Mouse (Mus musculus): ENCODE data around the gene Pak4. TPM values are rescaled to one million over a fixed set of nuclear protein-coding genes. Genes with fewer than 3 reads are reported as not detected.

The Pak4 gene
- polyA plus RNA-seq, 1 experiment, result 21.3 TPM

DNA sequence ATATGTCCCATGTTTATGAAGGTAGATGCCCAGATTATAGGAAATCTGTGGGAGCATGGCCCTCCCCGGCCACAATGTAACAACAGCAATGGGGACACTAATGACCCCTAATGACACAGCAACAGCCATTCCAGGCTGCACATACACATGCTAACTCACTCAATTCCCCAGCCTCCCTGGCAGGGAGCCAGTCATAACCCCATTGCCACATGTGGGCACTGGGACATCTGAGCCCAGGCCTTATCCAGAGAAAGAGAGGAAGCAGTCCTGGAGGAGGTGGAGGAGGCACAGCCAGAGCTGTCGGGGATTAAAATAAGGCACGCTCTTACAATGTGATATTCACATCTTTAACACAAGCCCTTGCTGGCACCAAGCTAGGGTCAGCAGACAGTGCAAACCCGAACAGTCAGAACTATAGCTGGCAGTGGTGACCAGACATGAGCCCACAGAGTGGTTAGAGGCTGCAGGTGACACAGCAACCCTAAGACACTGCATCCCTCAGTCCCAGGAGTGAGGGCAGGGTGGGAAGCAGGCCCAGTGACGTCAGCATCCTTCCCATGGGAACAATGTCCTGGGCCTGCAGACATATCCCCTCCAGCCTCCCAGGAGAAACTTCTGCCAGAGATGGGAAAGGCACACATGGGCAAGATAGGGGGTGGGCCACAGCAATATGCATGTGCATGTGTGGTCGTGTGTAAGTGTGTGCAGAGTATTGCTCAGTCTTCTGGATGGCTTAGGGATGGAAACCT lies 11.1 kb downstream of the Pak4 start:
- peak; percentile 38 for DNase-seq (ENCODE audit: low read depth)
- TF ChIP-seq POLR2A (IDR thresholded peaks at IDR 0.05; ENCODE audit: borderline replicate concordance, extremely low read depth, insufficient read depth, insufficient read length, poor library complexity, severe bottlenecking) (no peak), CTCF (IDR thresholded peaks at IDR 0.05; ENCODE audit: borderline replicate concordance, extremely low read depth, insufficient read depth, insufficient read length) (no peak)

DNA sequence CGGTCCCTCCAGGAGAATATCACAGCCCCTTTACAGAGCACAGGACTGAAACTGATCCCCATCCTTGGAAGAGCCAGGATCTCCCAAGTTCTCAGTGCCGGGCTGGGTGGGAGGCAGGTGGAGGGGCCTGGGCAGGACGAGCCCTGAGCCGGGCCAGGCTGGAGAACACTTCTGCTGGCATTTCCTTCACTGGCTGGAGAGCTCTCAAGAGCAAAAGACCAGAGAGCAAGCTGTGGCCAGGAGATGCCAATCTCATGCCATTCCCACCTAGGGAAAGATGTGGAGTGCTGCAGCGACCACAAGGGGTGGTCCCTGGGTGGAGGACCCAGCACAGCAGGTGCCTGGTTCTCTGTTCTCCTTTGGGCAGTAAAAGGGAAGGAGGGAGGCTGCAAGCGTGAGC lies 13.0 kb downstream of the Pak4 start:
- no peak for TF ChIP-seq POLR2A (IDR thresholded peaks at IDR 0.05; ENCODE audit: borderline replicate concordance, extremely low read depth, insufficient read depth, insufficient read length, poor library complexity, severe bottlenecking)
- TF ChIP-seq CTCF (IDR thresholded peaks at IDR 0.05; ENCODE audit: borderline replicate concordance, extremely low read depth, insufficient read depth, insufficient read length), result no peak
- no peak for DNase-seq (ENCODE audit: low read depth)

DNA sequence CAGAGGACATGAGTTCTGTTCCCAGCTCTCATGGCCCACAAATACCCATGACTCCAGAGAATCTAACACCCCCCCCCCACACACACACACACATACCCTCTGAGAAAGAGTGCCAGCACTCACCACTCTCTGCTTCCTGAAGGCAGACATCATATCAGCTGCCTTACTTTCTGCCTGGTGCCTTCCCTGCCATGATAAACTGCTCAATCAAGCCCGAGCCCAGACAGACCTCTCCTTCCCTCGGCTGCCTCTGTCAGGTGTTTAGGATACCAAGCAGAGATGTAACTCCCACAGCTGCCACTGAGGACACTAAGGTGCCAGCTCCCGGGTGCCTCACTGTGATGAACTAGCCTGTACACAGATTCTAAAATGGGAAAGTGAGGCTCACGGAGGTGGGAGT lies 13.5 kb downstream of the Pak4 start:
- TF ChIP-seq CTCF (IDR thresholded peaks at IDR 0.05; ENCODE audit: borderline replicate concordance, extremely low read depth, insufficient read depth, insufficient read length) (no peak), POLR2A (IDR thresholded peaks at IDR 0.05; ENCODE audit: borderline replicate concordance, extremely low read depth, insufficient read depth, insufficient read length, poor library complexity, severe bottlenecking) (no peak)
- no peak for DNase-seq (ENCODE audit: low read depth)

DNA sequence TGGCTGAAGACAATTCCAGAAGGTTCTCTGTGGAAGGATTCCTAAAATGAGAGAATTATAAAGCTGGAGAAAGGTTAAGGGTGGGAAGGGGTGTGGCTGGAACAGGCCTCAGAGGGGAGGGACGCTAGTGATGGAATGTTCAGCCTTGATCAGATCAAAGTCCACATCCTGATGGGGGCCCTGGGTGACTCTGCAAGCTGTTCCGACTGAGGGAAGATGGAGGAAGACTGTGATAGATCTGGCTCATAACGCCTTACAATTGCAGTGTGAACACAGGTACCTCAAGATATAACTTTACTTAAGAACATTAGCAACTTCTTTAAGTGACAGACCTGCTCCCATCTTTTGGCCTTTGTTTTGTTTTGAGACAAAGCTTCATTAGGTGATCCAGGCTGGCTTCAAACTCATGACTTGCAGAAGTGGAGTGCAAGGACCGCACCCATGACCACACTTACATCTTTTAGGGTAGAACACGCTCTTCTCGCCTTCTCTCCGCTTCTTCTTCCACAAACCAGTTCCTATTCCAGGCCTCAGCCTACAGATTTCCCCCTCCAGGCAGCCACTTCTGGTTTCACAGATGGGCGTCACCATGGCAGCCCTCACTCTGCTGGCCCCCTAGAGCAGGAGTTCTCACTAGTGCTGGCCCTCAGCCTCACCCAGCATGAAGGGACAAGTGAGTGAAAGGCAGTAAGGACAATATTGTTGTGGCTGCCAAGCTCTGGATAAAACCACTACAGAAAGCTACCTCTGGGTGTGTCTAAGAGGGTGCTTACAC lies 14.2 kb downstream of the Pak4 start:
- DNase-seq (ENCODE audit: low read depth), result peak; percentile 36
- no peak for TF ChIP-seq POLR2A (IDR thresholded peaks at IDR 0.05; ENCODE audit: borderline replicate concordance, extremely low read depth, insufficient read depth, insufficient read length, poor library complexity, severe bottlenecking)
- no peak for TF ChIP-seq CTCF (IDR thresholded peaks at IDR 0.05; ENCODE audit: borderline replicate concordance, extremely low read depth, insufficient read depth, insufficient read length)

DNA sequence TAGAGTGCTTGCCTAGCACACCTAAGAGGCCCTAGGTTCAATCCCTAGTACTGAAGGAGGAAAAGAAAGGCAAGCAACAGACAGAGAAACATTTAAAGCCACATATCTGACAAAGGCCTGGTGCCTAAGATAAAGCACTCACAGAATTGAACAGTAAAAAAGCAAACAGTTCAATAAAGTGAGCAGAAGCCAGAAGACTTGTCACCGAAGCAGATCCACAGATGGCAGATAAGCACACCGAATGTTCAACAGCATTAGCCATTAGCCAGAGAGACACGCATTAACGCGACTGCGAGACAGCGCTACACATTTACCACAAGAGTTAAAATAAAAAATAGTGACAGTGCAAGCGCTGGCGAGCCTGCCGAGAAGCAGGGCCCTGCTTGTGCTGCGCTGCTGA lies 15.1 kb downstream of the Pak4 start:
- peak; percentile 69 for DNase-seq (ENCODE audit: low read depth)
- TF ChIP-seq CTCF (IDR thresholded peaks at IDR 0.05; ENCODE audit: borderline replicate concordance, extremely low read depth, insufficient read depth, insufficient read length) (no peak), POLR2A (IDR thresholded peaks at IDR 0.05; ENCODE audit: borderline replicate concordance, extremely low read depth, insufficient read depth, insufficient read length, poor library complexity, severe bottlenecking) (no peak)

DNA sequence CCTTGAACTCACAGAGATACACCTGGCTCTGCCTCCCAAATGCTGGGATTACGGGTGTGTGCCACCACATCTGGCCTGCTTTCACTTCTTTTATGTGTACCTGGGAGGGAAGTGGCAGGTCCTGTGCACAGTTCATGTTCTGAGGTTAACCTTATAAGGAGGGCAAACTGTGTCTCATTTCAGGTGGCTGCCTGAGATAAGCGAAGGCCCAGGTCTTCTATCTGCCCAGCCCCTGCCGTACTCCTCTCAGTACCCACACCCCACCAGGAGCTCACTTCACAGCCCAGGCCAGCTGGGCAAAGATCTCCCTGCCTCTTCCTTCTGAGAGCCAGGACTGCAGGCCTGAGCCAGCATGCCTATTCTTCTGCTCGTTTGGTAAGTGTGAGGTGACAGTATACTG lies 16.3 kb downstream of the Pak4 start:
- DNase-seq (ENCODE audit: low read depth), result no peak
- TF ChIP-seq POLR2A (IDR thresholded peaks at IDR 0.05; ENCODE audit: borderline replicate concordance, extremely low read depth, insufficient read depth, insufficient read length, poor library complexity, severe bottlenecking), result no peak
- TF ChIP-seq CTCF (IDR thresholded peaks at IDR 0.05; ENCODE audit: borderline replicate concordance, extremely low read depth, insufficient read depth, insufficient read length), result no peak

DNA sequence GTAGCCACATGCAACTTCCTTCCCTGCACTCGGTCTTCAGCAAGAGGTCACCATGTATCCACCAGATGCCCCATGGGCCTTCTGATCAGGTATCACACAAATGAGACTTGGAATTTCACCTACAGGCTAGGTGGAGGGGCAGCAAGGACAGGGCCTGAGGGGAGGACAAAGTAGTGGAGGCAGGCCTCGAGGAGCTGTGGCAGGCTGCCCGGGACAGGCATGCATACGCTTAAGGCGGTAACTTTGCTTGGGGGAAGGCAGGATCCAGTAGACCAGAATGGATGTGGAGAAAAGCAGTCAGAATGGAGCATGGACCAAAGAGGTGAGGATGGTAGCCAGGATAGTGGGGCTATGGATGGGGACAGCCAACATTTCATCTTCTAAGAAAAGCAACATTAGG lies 18.2 kb downstream of the Pak4 start:
- TF ChIP-seq POLR2A (IDR thresholded peaks at IDR 0.05; ENCODE audit: borderline replicate concordance, extremely low read depth, insufficient read depth, insufficient read length, poor library complexity, severe bottlenecking), result no peak
- TF ChIP-seq CTCF (IDR thresholded peaks at IDR 0.05; ENCODE audit: borderline replicate concordance, extremely low read depth, insufficient read depth, insufficient read length), result no peak
- no peak for DNase-seq (ENCODE audit: low read depth)

DNA sequence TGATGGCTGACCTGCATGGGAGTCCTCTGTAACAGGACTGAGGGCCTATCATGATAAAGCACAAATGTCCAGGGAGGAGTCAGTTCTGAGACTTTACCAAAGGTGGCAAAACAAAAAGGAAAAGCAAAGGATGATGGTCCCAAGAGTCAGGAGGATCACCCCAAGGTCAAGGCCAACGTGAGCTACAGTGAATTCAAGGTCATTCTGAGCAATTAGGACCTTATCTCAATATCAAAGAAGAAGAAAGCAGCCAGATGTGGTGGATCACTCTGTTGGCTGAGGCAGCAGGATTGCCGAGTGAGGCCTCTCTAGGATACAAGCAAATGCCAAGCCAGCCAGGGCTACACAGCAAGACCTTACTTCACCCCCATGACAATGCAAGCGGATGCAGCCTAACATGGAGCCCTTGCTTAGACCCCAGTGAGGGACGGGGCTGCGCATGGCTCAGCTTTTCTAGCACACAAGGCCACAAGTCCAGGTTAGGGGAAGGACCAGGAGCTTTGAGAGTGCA lies 19.4 kb downstream of the Pak4 start:
- no peak for DNase-seq (ENCODE audit: low read depth)
- TF ChIP-seq POLR2A (IDR thresholded peaks at IDR 0.05; ENCODE audit: borderline replicate concordance, extremely low read depth, insufficient read depth, insufficient read length, poor library complexity, severe bottlenecking), result no peak
- TF ChIP-seq CTCF (IDR thresholded peaks at IDR 0.05; ENCODE audit: borderline replicate concordance, extremely low read depth, insufficient read depth, insufficient read length), result no peak

DNA sequence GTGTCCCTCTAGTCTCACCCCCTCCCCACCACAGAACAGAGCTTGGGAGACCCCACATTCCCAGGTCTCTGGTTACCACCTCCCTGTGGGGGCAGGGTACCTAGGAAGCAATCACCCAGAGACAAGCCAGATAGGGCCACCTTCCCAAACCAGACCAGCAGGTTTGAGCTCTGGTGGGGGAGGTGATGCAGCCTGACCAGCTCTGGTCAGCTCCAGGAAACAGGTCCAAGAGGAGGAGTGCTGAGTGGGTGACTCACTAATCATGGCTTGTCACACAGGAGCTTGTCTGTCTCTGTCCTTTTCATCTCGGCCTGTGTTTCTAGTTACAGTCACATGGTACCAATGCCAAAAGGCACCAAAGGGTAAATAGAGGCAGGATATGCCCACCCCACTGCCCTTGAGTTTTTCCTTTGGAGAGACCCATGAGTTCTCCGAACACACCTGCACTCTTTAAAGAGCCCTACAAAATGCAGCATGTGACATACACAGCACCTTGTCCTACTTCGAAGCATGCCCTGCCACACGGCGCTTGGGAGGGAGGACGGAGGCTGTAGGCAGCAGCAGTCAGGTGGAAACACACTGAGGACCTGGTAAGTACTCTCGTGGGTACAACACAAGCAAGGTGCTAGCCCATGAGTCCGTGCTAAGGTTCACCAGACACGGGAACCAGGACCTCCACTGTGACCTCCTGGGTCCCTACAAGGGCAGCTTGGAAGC lies 20.0 kb downstream of the Pak4 start:
- DNase-seq (ENCODE audit: low read depth), result no peak
- no peak for TF ChIP-seq POLR2A (IDR thresholded peaks at IDR 0.05; ENCODE audit: borderline replicate concordance, extremely low read depth, insufficient read depth, insufficient read length, poor library complexity, severe bottlenecking)

DNA sequence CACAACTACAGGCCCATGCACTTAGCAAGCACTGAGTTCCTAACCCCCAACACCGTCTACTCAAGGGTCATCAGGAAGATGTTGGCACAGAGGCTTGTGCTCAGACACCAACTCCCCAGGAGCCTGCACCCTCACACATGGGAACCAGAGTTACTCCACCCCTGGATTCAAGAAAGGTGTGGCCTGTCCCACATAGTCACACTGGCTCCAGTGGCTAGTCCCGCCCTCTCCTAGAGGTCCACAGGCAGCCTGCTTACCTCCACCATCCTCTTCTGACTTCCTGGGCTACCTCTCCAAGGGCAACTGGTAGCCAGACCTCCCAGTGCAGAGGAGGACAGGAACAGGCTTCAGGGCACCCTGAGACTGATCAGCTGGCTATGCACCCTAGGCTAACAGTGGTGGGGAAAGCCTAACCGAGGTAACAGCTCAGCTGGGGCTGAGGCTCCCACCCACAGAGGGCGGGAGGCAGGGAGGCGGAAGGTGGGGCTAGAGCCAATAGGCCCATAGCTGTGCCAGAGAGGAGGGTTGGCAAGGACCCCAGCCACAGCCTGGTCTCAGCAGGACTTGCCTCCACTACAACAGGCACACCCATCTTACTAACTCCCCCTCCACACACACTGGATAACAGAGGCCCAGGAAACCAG lies 21.6 kb downstream of the Pak4 start:
- TF ChIP-seq CTCF (IDR thresholded peaks at IDR 0.05; ENCODE audit: borderline replicate concordance, extremely low read depth, insufficient read depth, insufficient read length) (no peak), POLR2A (IDR thresholded peaks at IDR 0.05; ENCODE audit: borderline replicate concordance, extremely low read depth, insufficient read depth, insufficient read length, poor library complexity, severe bottlenecking) (no peak)

DNA sequence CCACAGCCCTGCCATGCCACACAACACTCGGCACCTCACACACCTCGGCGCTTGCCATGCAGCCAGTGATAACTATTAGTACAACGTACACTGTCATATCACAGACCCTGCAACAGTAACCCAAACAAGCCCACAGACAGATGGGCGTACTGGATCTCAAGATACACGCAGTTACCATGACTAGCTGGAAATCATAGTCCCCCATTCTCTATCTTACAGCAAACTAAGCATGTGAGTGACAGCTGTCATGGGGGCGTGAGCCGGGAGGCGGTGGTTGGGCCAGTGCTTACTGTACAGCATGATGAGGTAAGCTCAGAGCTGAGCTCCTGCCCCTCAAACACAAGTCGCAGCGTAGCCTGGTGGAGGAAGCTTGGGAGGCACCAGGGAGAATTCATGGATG lies 22.4 kb downstream of the Pak4 start:
- no peak for TF ChIP-seq POLR2A (IDR thresholded peaks at IDR 0.05; ENCODE audit: borderline replicate concordance, extremely low read depth, insufficient read depth, insufficient read length, poor library complexity, severe bottlenecking)
- no peak for TF ChIP-seq CTCF (IDR thresholded peaks at IDR 0.05; ENCODE audit: borderline replicate concordance, extremely low read depth, insufficient read depth, insufficient read length)
- DNase-seq (ENCODE audit: low read depth), result no peak

More for the DNA sequence above, 21.6 kb downstream of the Pak4 start:
- DNase-seq (ENCODE audit: low read depth), result peak; percentile 64

All from brain, embryonic 14.5 days (tissue).